Mouse (Mus musculus) ES-Bruce4 (cell line): Measurements from ENCODE around the gene Hoxa3. TPM values are rescaled to one million over a fixed set of nuclear protein-coding genes. Genes with fewer than 3 reads are reported as not detected.

Experiments
- H3K27ac ChIP-seq: 2 replicates; pipeline ENCODE4 v1.5.1; 2012; ENCODE audit warnings: low read length, inconsistent platforms; ENCODE audit not compliant: insufficient read depth
- H3K27me3 ChIP-seq: 2 replicates; pipeline ENCODE4 v1.6.1; 2012; ENCODE audit warnings: mild to moderate bottlenecking, low read length, inconsistent platforms; ENCODE audit not compliant: control insufficient read depth, poor library complexity, insufficient read depth, severe bottlenecking
- H3K36me3 ChIP-seq: 2 replicates; pipeline ENCODE4 v1.6.1; 2012; ENCODE audit warnings: inconsistent platforms, mild to moderate bottlenecking, low read length, moderate library complexity; ENCODE audit not compliant: control insufficient read depth, poor library complexity, insufficient read depth, severe bottlenecking
- H3K4me1 ChIP-seq: one replicate; pipeline ENCODE4 v1.8.1; 2011; ENCODE audit warnings: low read length; ENCODE audit not compliant: control insufficient read depth, insufficient read depth
- H3K4me3 ChIP-seq: 2 replicates; pipeline ENCODE4 v1.5.1; 2011; ENCODE audit warnings: low read depth, mild to moderate bottlenecking, low read length
- H3K9ac ChIP-seq: 2 replicates; pipeline ENCODE4 v1.6.1; 2012; ENCODE audit warnings: low read depth, mild to moderate bottlenecking, inconsistent platforms; ENCODE audit not compliant: poor library complexity, severe bottlenecking
- H3K9me3 ChIP-seq: replicated peaks from 2 replicates; pipeline ENCODE4 v1.6.1; 2012; ENCODE audit warnings: mild to moderate bottlenecking, low read length, inconsistent platforms; ENCODE audit not compliant: control insufficient read depth, poor library complexity, insufficient read depth, severe bottlenecking
- CTCF ChIP-seq: IDR thresholded peaks from one replicate; pipeline ENCODE4 v1.8.1; 2011; ENCODE audit warnings: low read depth, low read length
- EP300 ChIP-seq: IDR thresholded peaks from 2 replicates; pipeline ENCODE4 v1.6.1; 2011; ENCODE audit warnings: low read depth, low read length; ENCODE audit not compliant: insufficient read depth
- POLR2A ChIP-seq: IDR thresholded peaks from one replicate; pipeline ENCODE4 v1.8.1; 2011; ENCODE audit warnings: low read length; ENCODE audit not compliant: insufficient read depth
- polyA plus RNA-seq: library from polyadenylated mRNA; stranded (reverse); fragments of >200 nt; gene quantifications from 2 replicates; pipeline ENCODE4 v1.2.4, GENCODE M21; 2011; ENCODE audit warnings: low read depth; ENCODE audit not compliant: missing spikeins, insufficient read depth, insufficient read length

The Hoxa3 gene
- polyA plus RNA-seq, 1 experiment, result 0.25 TPM

- no peak overlapping the region for H3K4me3 ChIP-seq
Measured at GRCm38 (mm10) chr6:52139115-52139514, 74.0 kb downstream of the Hoxa3 start.

DNA sequence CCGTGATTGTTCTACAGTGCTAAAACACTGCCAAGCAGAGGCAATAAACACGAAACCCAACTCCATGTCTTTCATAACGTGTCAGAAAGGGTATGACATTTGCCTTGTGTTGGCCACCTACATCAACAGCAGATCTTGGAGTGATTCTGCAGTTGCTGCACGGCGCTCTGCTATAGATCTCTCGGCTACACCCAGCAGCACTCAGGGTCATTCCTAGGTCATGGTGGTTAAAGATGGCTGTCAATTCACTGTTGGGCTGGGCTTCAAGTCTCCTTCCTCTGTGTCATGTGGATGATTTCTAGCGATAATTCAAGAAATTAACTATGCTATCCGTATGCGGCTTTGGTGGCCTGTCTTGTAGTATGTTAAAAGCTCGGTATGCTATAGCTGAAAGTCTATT, 74.6 kb downstream of the Hoxa3 start:
- TF ChIP-seq CTCF, result no peak
- TF ChIP-seq POLR2A, result no peak
- no peak for TF ChIP-seq EP300
- Histone ChIP-seq H3K27me3 (no peaks in the 10 kb centered on the region), H3K4me1 (no peaks in the 10 kb centered on the region), H3K4me3 (no peak overlapping the region), H3K27ac (no peak overlapping the region), H3K9me3 (no peaks in the 10 kb centered on the region), H3K36me3 (no peaks in the 10 kb centered on the region), H3K9ac (no peak overlapping the region)

More at GRCm38 (mm10) chr6:52139115-52139514, 74.0 kb downstream of the Hoxa3 start:
- Histone ChIP-seq H3K9ac (no peak overlapping the region), H3K36me3 (no peaks in the 10 kb centered on the region), H3K27me3 (no peaks in the 10 kb centered on the region), H3K4me1 (no peaks in the 10 kb centered on the region), H3K27ac (no peak overlapping the region), H3K9me3 (no peaks in the 10 kb centered on the region)
- TF ChIP-seq POLR2A (no peak), EP300 (no peak), CTCF (no peak)

DNA sequence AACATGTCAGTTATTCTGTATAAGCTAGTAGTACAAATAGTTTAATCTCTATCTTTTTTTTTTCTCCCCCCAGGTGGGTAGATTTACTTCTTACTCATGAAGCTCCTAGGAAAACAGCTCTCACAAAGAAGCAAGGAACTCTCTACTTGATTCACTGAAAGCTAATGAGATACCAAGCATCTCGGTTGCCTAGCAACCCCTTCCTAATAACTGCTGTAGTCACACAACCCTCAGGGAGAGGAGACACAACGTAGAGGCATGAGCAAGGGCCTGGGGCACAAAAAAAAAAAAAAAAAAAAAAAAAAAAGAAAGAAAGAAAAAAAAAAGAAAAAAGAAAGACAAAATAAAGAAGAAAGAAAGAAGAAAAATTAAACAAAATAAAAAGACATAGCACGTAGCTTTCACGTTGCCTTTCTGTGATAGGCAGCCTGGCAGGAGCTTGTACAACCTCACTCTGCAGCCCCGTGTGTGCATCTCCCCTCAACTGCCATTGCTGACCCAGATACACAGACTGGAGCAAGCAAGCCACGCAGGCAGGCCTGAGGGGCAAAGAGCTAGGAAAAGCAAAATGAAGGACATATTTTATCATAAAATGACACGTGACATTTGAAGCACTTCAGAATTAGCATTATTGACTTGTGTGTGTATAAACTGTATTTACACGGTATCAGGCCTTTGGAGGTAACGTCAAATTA, 75.1 kb downstream of the Hoxa3 start:
- Histone ChIP-seq H3K36me3 (no peaks in the 10 kb centered on the region), H3K9me3 (no peaks in the 10 kb centered on the region), H3K27ac (no peak overlapping the region), H3K4me3 (no peak overlapping the region), H3K27me3 (no peaks in the 10 kb centered on the region), H3K9ac (no peak overlapping the region), H3K4me1 (no peaks in the 10 kb centered on the region)
- TF ChIP-seq EP300 (no peak), POLR2A (no peak), CTCF (no peak)

DNA sequence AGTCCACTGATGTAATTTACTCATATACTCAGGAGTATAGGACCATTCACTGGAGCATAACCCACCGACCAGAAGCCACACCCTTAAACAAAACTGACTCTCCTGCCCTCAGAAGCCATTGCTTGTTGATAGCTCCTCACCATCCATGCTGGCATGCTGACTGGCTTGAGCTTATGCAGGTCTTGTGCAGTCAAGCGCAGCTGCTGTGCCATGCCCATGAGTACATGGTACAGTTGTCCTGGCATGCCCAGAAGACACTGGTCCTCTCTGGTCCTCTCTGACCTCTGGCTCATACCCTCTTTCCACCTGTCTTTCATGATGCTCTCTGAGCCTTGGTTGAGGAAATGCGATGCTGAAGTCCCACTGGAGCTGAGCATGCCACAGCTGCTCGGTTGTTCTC, 89.5 kb downstream of the Hoxa3 start:
- Histone ChIP-seq H3K27ac (no peak overlapping the region), H3K9ac (no peak overlapping the region), H3K36me3 (no peaks in the 10 kb centered on the region), H3K4me3 (no peak overlapping the region), H3K9me3 (peaks cover 9% of the 10 kb centered on the region), H3K4me1 (no peaks in the 10 kb centered on the region), H3K27me3 (no peaks in the 10 kb centered on the region)
- TF ChIP-seq EP300 (no peak), CTCF (no peak), POLR2A (no peak)

DNA sequence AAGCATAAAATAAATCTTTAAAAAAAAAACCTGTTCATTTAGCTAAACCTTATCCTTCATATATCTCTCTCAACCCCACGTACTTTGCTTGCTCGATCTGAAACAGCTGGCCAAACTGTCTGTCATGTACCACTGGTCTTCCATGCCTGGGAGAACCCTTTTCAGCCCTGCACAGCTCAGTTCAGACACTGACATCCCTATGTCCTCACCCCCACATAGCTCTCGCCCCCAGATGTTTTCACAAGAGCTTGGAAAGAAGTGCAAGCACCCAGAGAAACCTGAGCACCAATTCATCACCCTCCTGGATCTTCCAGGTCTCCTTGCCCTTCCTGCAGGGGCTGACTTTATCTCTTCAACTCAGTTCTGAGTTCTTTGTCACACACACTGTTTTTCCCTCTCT, 92.0 kb downstream of the Hoxa3 start:
- Histone ChIP-seq H3K9me3 (0 out of 2 replicates have a peak, but pooled peaks cover 2% of the 10 kb centered on the region), H3K27ac (no peak overlapping the region), H3K4me3 (no peak overlapping the region), H3K4me1 (no peaks in the 10 kb centered on the region), H3K27me3 (no peaks in the 10 kb centered on the region), H3K9ac (no peak overlapping the region), H3K36me3 (no peaks in the 10 kb centered on the region)
- no peak for TF ChIP-seq CTCF
- no peak for TF ChIP-seq EP300
- TF ChIP-seq POLR2A, result no peak

Other genes starting within 250 kb of the Hoxa3 start
- gene Skap2, start 200.8 kb downstream of the Hoxa3 start, polyA plus RNA-seq, result 42.9 and 43.0 TPM in 2 replicates
- 2.7 and 2.9 TPM in 2 replicates for gene Hoxa1, start 55.0 kb downstream of the Hoxa3 start, polyA plus RNA-seq
- gene Hoxa2, start 48.5 kb downstream of the Hoxa3 start, polyA plus RNA-seq, result not detected in 2 replicates
- not detected in 2 replicates for gene 5730596B20Rik, start 35.8 kb downstream of the Hoxa3 start, polyA plus RNA-seq
- gene Hoxa4, start 21.6 kb downstream of the Hoxa3 start, polyA plus RNA-seq, result not detected in 2 replicates
- gene Hoxa5, start 8.7 kb downstream of the Hoxa3 start, polyA plus RNA-seq, result not detected in 2 replicates
- not detected in 2 replicates for gene Hoxa6, start 4.6 kb downstream of the Hoxa3 start, polyA plus RNA-seq
- not detected in 2 replicates for gene Gm28308, start within 50 bp of the Hoxa3 start, polyA plus RNA-seq
- 0.65 and 1.4 TPM in 2 replicates for gene Hoxa7, start 8.5 kb upstream of the Hoxa3 start, polyA plus RNA-seq
- not detected in 2 replicates for gene Hoxa9, start 17.8 kb upstream of the Hoxa3 start, polyA plus RNA-seq
- gene Hoxa10, start 27.5 kb upstream of the Hoxa3 start, polyA plus RNA-seq, result not detected in 2 replicates
- gene Hoxa11, start 32.5 kb upstream of the Hoxa3 start, polyA plus RNA-seq, result not detected in 2 replicates
- 0.25 TPM in 1 of 2 replicates, not detected in the other for gene Hoxa13, start 47.5 kb upstream of the Hoxa3 start, polyA plus RNA-seq
- 0.63 and 0.68 TPM in 2 replicates for gene Evx1, start 100.2 kb upstream of the Hoxa3 start, polyA plus RNA-seq